Mouse (Mus musculus): ENCODE measurements around the gene Ccl2. TPM values are rescaled to one million over a fixed set of nuclear protein-coding genes. Genes with fewer than 3 reads are reported as not detected.

Gene Ccl2
- polyA plus RNA-seq, 1 experiment: 0.19 TPM

GRCm38 (mm10) chr11:82078136-82078730, 42.9 kb downstream of the Ccl2 start:
- TF ChIP-seq CTCF (IDR thresholded peaks at IDR 0.05; ENCODE audit: extremely low read depth, insufficient read depth, low read length): no peak
- TF ChIP-seq POLR2A (IDR thresholded peaks at IDR 0.05; ENCODE audit: extremely low read depth, insufficient read depth, low read length): no peak
- Histone ChIP-seq H3K4me3 (ENCODE audit: insufficient read depth, low read length) (no peak overlapping the region), H3K27ac (ENCODE audit: insufficient read depth, low read length) (no peak overlapping the region), H3K4me1 (ENCODE audit: control insufficient read depth, insufficient read depth, low read length) (no peaks in the 10 kb centered on the region)

GRCm38 (mm10) chr11:82080865-82081264, 45.5 kb downstream of the Ccl2 start:
- no peak for TF ChIP-seq CTCF (IDR thresholded peaks at IDR 0.05; ENCODE audit: extremely low read depth, insufficient read depth, low read length)
- no peak for TF ChIP-seq POLR2A (IDR thresholded peaks at IDR 0.05; ENCODE audit: extremely low read depth, insufficient read depth, low read length)
- Histone ChIP-seq H3K27ac (ENCODE audit: insufficient read depth, low read length) (no peak overlapping the region), H3K4me3 (ENCODE audit: insufficient read depth, low read length) (no peak overlapping the region), H3K4me1 (ENCODE audit: control insufficient read depth, insufficient read depth, low read length) (no peaks in the 10 kb centered on the region)

- no peaks in the 10 kb centered on the region for H3K4me1 ChIP-seq (ENCODE audit: control insufficient read depth, insufficient read depth, low read length)
- no peak for TF ChIP-seq POLR2A (IDR thresholded peaks at IDR 0.05; ENCODE audit: extremely low read depth, insufficient read depth, low read length)
- H3K4me3 ChIP-seq (ENCODE audit: insufficient read depth, low read length): no peak overlapping the region
- no peak overlapping the region for H3K27ac ChIP-seq (ENCODE audit: insufficient read depth, low read length)
Measured at GRCm38 (mm10) chr11:82084360-82084759, 49.0 kb downstream of the Ccl2 start.

Other genes starting within 250 kb of the Ccl2 start
- gene 5530401A14Rik, start 174.9 kb upstream of the Ccl2 start, polyA plus RNA-seq (2012; rRNA removed): 0.02 and 0.04 TPM in 2 replicates
- 51.8 and 53.6 TPM in 2 replicates for gene Asic2, start 67.1 kb upstream of the Ccl2 start, polyA plus RNA-seq (2012; rRNA removed)
- not detected in 2 replicates for gene Gm17268, start 3.0 kb downstream of the Ccl2 start, polyA plus RNA-seq (2012; rRNA removed)
- 0.19 TPM in 1 of 2 replicates, not detected in the other for gene Ccl7, start 10.1 kb downstream of the Ccl2 start, polyA plus RNA-seq (2012; rRNA removed)
- gene Ccl11, start 22.3 kb downstream of the Ccl2 start, polyA plus RNA-seq (2012; rRNA removed): not detected in 2 replicates
- 1.0 and 1.8 TPM in 2 replicates for gene Ccl12, start 66.3 kb downstream of the Ccl2 start, polyA plus RNA-seq (2012; rRNA removed)
- gene Ccl8, start 79.6 kb downstream of the Ccl2 start, polyA plus RNA-seq (2012; rRNA removed): not detected in 2 replicates